Comparison of ENCODE assay signal across 15 mouse cellular contexts in genomic region chr1:189142982-189143451, GRCm38 (mm10).
DNase-seq lines count a peak whose midpoint lies in the region; ATAC-seq and TF ChIP-seq lines count a peak whose summit lies in the region.
"Had no signal": no experiment of that assay in that cellular context is flagged by ENCODE, and none has a peak within 500 bp of the region (broad histone marks: within the 10 kb centered on the region; RNA-seq: fewer than 3 reads in every experiment).

No protein-coding gene starts in this region.

- H3K36me3 ChIP-seq in hindbrain, embryonic 11.5 days (ENCODE audit: control insufficient read depth, insufficient read depth, low read length), result no peaks in the 10 kb centered on the region
- no peaks in the 10 kb centered on the region for H3K36me3 ChIP-seq in hindbrain, embryonic 14.5 days (replicated peaks; ENCODE audit: control insufficient read depth, insufficient read depth)
- H3K36me3 ChIP-seq in hindbrain, embryonic 13.5 days, result no peaks in the 10 kb centered on the region
- no peaks in the 10 kb centered on the region for H3K36me3 ChIP-seq in midbrain, embryonic 16.5 days (ENCODE audit: control insufficient read depth, insufficient read depth, low read length)
- H3K36me3 ChIP-seq in heart, adult 2 months (ENCODE audit: control insufficient read depth, insufficient read depth, low read length), result no peaks in the 10 kb centered on the region
- no peaks in the 10 kb centered on the region for H3K36me3 ChIP-seq in intestine, postnatal 0 days (ENCODE audit: control insufficient read depth, insufficient read depth)
- H3K36me3 ChIP-seq: heart, embryonic 13.5 days had no signal

- H3K9ac ChIP-seq in hindbrain, embryonic 11.5 days (ENCODE audit: low read depth, low read length), result no peak overlapping the region
- no peak overlapping the region for H3K9ac ChIP-seq in hindbrain, embryonic 14.5 days
- H3K9ac ChIP-seq in hindbrain, embryonic 13.5 days, result no peak overlapping the region
- no peak overlapping the region for H3K9ac ChIP-seq in midbrain, embryonic 16.5 days (ENCODE audit: low read depth, low read length)
- no peak overlapping the region for H3K9ac ChIP-seq in heart, adult 2 months (ENCODE audit: low read depth, low read length)
- H3K9ac ChIP-seq in intestine, postnatal 0 days (ENCODE audit: low read depth, low read length), result no peak overlapping the region
- H3K9ac ChIP-seq: heart, embryonic 13.5 days had no signal

- no peaks in the 10 kb centered on the region for H3K9me3 ChIP-seq in hindbrain, embryonic 11.5 days (ENCODE audit: control insufficient read depth, low read length)
- H3K9me3 ChIP-seq in hindbrain, embryonic 14.5 days (ENCODE audit: control insufficient read depth, low read length), result no peaks in the 10 kb centered on the region
- H3K9me3 ChIP-seq in hindbrain, embryonic 13.5 days, result no peaks in the 10 kb centered on the region
- H3K9me3 ChIP-seq in midbrain, embryonic 16.5 days (replicated peaks; ENCODE audit: control insufficient read depth, low read length, poor library complexity, severe bottlenecking), result no peaks in the 10 kb centered on the region
- H3K9me3 ChIP-seq in intestine, postnatal 0 days (ENCODE audit: control insufficient read depth), result no peaks in the 10 kb centered on the region
- H3K9me3 ChIP-seq: heart, embryonic 13.5 days had no signal

- peak overlapping the region; percentile 17; the same call in 1 of the 2 replicates for H3K4me2 ChIP-seq in hindbrain, embryonic 11.5 days (replicated peaks; ENCODE audit: low read depth, low read length)
- no peak overlapping the region for H3K4me2 ChIP-seq in hindbrain, embryonic 14.5 days (replicated peaks)
- H3K4me2 ChIP-seq in hindbrain, embryonic 13.5 days, result 0 out of 2 replicates have a peak overlapping the region, but pooled peaks have one; percentile 17
- H3K4me2 ChIP-seq in midbrain, embryonic 16.5 days (ENCODE audit: low read length), result 0 out of 2 replicates have a peak overlapping the region, but pooled peaks have one; percentile 11
- no peak overlapping the region for H3K4me2 ChIP-seq in intestine, postnatal 0 days (replicated peaks; ENCODE audit: low read depth)
- H3K4me2 ChIP-seq: heart, embryonic 13.5 days had no signal

- no peak for TF ChIP-seq POLR2A in brain, embryonic 14.5 days (IDR thresholded peaks at IDR 0.05; ENCODE audit: borderline replicate concordance, extremely low read depth, insufficient read depth, insufficient read length, poor library complexity, severe bottlenecking)
- TF ChIP-seq POLR2A in heart, adult 2 months (IDR thresholded peaks at IDR 0.05; ENCODE audit: insufficient read depth, low read depth, low read length), result no peak

- peak; percentile 30 for DNase-seq in hindbrain, embryonic 11.5 days (ENCODE audit: low spot score)
- DNase-seq in hindbrain, embryonic 14.5 days (ENCODE audit: low spot score), result no peak
- peak; percentile 54 for DNase-seq in brain, embryonic 14.5 days (ENCODE audit: low read depth)
- no peak for DNase-seq in heart, adult 2 months
- no peak for DNase-seq in thymus, postnatal 10 days (ENCODE audit: low spot score in 2 of 2)
- DNase-seq: cerebellum, adult 18-20 months; gastrocnemius, postnatal 14 days; heart, postnatal 4 days; kidney, adult 2 months had no signal

- no peak for TF ChIP-seq EP300 in heart, adult 2 months (IDR thresholded peaks at IDR 0.05; ENCODE audit: insufficient read depth, low read depth, low read length)

- no peak for TF ChIP-seq CTCF in brain, embryonic 14.5 days (IDR thresholded peaks at IDR 0.05; ENCODE audit: borderline replicate concordance, extremely low read depth, insufficient read depth, insufficient read length)
- no peak for TF ChIP-seq CTCF in heart, adult 2 months (IDR thresholded peaks at IDR 0.05)
- TF ChIP-seq CTCF in intestine, postnatal 0 days (IDR thresholded peaks at IDR 0.05; ENCODE audit: low read depth), result no peak

- peak; percentile 53 for ATAC-seq in hindbrain, embryonic 11.5 days (ENCODE audit: low FRiP score)
- ATAC-seq in hindbrain, embryonic 14.5 days (ENCODE audit: low FRiP score), result no peak
- no peak for ATAC-seq in hindbrain, embryonic 13.5 days (ENCODE audit: low FRiP score)
- no peak for ATAC-seq in midbrain, embryonic 16.5 days
- no peak for ATAC-seq in intestine, postnatal 0 days

- WGBS in hindbrain, embryonic 11.5 days, result 37% methylated on average over 9 of the region's 9 CpGs
- WGBS in hindbrain, embryonic 14.5 days, result 31% methylated on average over 9 of the region's 9 CpGs
- 32% methylated on average over 9 of the region's 9 CpGs for WGBS in hindbrain, embryonic 13.5 days
- 23% methylated on average over 9 of the region's 9 CpGs for WGBS in midbrain, embryonic 16.5 days
- WGBS in heart, adult 2 months, result 70% methylated on average over 9 of the region's 9 CpGs
- WGBS in intestine, postnatal 0 days, result 81% methylated on average over 9 of the region's 9 CpGs

- peaks cover 2% of the 10 kb centered on the region; the same call in 1 of the 2 replicates for H3K4me1 ChIP-seq in hindbrain, embryonic 11.5 days (replicated peaks; ENCODE audit: control insufficient read depth, insufficient read depth, low read length)
- H3K4me1 ChIP-seq in hindbrain, embryonic 14.5 days (replicated peaks; ENCODE audit: control insufficient read depth, insufficient read depth, low read length), result no peaks in the 10 kb centered on the region
- peaks cover 8% of the 10 kb centered on the region; the same call in 1 of the 2 replicates for H3K4me1 ChIP-seq in hindbrain, embryonic 13.5 days (replicated peaks)
- H3K4me1 ChIP-seq in midbrain, embryonic 16.5 days (ENCODE audit: control insufficient read depth, insufficient read depth, low read length), result no peaks in the 10 kb centered on the region; the same call in 1 of the 2 replicates
- no peaks in the 10 kb centered on the region for H3K4me1 ChIP-seq in heart, adult 2 months (ENCODE audit: control insufficient read depth, insufficient read depth, low read length)
- no peaks in the 10 kb centered on the region for H3K4me1 ChIP-seq in intestine, postnatal 0 days (replicated peaks; ENCODE audit: control insufficient read depth, insufficient read depth, low read length)
- H3K4me1 ChIP-seq: heart, embryonic 13.5 days had no signal

- H3K27ac ChIP-seq in hindbrain, embryonic 11.5 days (ENCODE audit: low read depth, low read length), result no peak overlapping the region
- H3K27ac ChIP-seq in hindbrain, embryonic 14.5 days, result no peak overlapping the region
- no peak overlapping the region for H3K27ac ChIP-seq in hindbrain, embryonic 13.5 days
- H3K27ac ChIP-seq in midbrain, embryonic 16.5 days (ENCODE audit: low read length), result no peak overlapping the region
- no peak overlapping the region for H3K27ac ChIP-seq in heart, adult 2 months
- H3K27ac ChIP-seq in intestine, postnatal 0 days (ENCODE audit: low read depth, low read length), result no peak overlapping the region
- H3K27ac ChIP-seq: heart, embryonic 13.5 days; layer of hippocampus, adult 2 months; left cerebral cortex, adult 2 months had no signal

- H3K4me3 ChIP-seq in hindbrain, embryonic 11.5 days (ENCODE audit: low read depth, low read length), result no peak overlapping the region
- H3K4me3 ChIP-seq in hindbrain, embryonic 14.5 days (replicated peaks; ENCODE audit: low read length), result no peak overlapping the region
- no peak overlapping the region for H3K4me3 ChIP-seq in hindbrain, embryonic 13.5 days
- H3K4me3 ChIP-seq in midbrain, embryonic 16.5 days (ENCODE audit: low read depth, low read length), result no peak overlapping the region
- no peak overlapping the region for H3K4me3 ChIP-seq in heart, adult 2 months
- H3K4me3 ChIP-seq in intestine, postnatal 0 days (ENCODE audit: low read depth, low read length), result no peak overlapping the region
- H3K4me3 ChIP-seq: heart, embryonic 13.5 days; layer of hippocampus, adult 2 months; left cerebral cortex, adult 2 months had no signal

- no peaks in the 10 kb centered on the region for H3K79me2 ChIP-seq in heart, adult 2 months (replicated peaks; ENCODE audit: control insufficient read depth, insufficient read depth, low read length)

- no peaks in the 10 kb centered on the region for H3K27me3 ChIP-seq in hindbrain, embryonic 11.5 days (ENCODE audit: control insufficient read depth, insufficient read depth, low read length)
- peaks cover 7% of the 10 kb centered on the region; the same call in 1 of the 2 replicates for H3K27me3 ChIP-seq in hindbrain, embryonic 14.5 days (ENCODE audit: control insufficient read depth, insufficient read depth, low read length)
- peaks cover 21% of the 10 kb centered on the region for H3K27me3 ChIP-seq in hindbrain, embryonic 13.5 days
- no peaks in the 10 kb centered on the region for H3K27me3 ChIP-seq in midbrain, embryonic 16.5 days (ENCODE audit: control insufficient read depth, insufficient read depth, low read depth, low read length)
- no peaks in the 10 kb centered on the region for H3K27me3 ChIP-seq in heart, adult 2 months (ENCODE audit: control insufficient read depth, insufficient read depth, low read length)
- no peaks in the 10 kb centered on the region for H3K27me3 ChIP-seq in intestine, postnatal 0 days (replicated peaks; ENCODE audit: control insufficient read depth, insufficient read depth, low read length)
- H3K27me3 ChIP-seq: heart, embryonic 13.5 days had no signal

- intact Hi-C loops in heart, adult 2 months (cut with DNase I), result no loop called here

Comparison
In these comparisons a context has a peak if more than half of its experiments do, and no peak if none do; other contexts are left out.
1. DNase-seq: peak in hindbrain, embryonic 11.5 days (single experiment) and brain, embryonic 14.5 days (single experiment); none in hindbrain, embryonic 14.5 days (single experiment), heart, adult 2 months (0 of 2) and thymus, postnatal 10 days (0 of 2).
2. H3K4me2 ChIP-seq: peak in hindbrain, embryonic 11.5 days (single experiment), hindbrain, embryonic 13.5 days (single experiment) and midbrain, embryonic 16.5 days (single experiment); none in hindbrain, embryonic 14.5 days (single experiment) and intestine, postnatal 0 days (single experiment).